Mouse (Mus musculus) kidney, postnatal 36 days (tissue): ENCODE data around the gene Dnajc15.
"Not testable (repeated sequence)": the region's sequence is repeated elsewhere in the genome, so short reads cannot be mapped to it uniquely, and the experiment has no call there.

Experiments used
- DNase-seq, 2 experiments: peaks; one replicate each; pipeline ENCODE4 v3.0.0; 2021 to 2022; ENCODE audit warnings: mixed read lengths in 2 of 2

The Dnajc15 gene

DNA sequence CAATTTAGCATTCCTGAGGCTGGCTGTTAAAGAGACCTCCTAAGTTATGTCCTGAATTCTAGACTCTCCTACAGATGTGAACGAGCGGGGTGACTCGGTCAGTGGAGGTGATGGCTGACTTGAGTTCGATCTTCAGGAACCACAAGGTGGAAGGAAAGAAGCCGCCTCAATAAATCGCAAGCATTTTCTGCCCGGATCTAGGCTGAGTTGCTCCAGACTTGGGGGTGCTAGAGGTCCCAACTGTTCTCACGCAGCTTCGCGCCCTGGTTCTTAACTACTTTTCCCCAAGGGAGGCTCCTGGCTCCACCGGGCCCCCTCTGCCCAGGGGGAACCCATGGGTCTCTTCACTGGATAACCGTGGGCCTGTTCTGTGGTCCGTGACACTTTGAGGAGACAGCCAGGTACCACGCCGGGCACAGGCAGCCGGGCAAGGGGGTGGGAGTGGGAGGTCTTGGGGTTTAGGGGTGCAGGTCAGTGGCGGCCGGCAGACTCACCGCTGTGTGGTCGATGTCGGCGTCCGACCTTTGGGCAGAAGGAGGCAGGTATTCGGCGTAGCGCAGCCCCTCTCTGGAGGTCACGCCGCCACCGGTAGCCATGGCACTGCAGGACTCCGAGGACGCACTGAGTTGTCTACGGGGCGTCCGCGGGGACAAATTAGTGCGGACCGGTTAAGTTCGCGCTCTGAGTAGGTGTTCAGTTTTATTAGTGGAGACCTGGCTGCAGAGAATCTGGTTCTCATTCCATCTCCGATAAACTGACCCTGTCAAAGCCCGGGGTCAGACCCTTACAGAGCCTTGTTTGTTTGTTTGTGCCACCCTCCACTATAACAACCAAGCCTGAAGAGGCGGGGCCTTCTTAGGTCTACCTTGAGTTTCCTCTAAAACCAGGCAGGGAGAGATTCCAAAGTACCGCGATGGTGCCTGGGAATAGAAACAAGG is at the start of gene Dnajc15:
TSS of gene Dnajc15 (minus strand) at position 822 of the 938 bp plus-strand sequence.
- DNase-seq = peak; percentile 90 to 95

DNA sequence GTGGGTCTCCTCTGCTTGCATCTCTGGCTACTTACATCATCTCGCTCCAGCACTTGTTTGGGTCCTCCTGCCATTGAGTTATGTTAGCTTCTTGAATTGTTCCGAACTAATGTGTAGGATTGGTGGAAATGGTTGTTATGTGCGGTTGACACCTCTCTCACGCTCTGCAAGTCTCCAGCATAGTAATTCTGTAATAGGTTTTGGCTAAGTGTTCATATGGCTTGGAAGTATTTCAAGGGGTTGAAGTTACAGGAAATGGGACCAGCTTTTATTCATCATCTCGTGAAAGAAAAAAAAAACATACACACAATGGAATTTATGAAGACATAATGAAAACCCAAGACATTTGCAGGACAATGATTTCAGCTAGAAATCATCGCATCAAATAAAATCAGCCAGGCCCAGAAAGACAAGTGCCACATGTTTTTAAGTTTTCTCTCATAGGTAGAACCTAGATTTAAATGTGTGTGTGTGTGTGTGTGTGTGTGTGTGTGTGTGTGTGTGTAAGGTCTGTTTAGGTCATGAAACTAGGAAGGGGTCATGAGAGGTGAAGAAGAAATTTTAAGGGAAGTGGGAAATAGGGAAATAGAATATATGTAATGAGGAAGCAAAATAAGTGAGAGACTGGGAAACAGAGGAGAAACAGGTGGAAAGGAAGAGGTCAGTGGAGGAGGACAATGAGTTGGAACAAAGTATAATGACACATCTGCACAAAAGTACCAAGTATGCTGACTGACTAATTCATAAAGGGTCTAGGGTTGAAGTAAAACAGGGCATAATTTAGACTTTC is 48.3 kb upstream of the Dnajc15 start:
- DNase-seq = no peak

DNA sequence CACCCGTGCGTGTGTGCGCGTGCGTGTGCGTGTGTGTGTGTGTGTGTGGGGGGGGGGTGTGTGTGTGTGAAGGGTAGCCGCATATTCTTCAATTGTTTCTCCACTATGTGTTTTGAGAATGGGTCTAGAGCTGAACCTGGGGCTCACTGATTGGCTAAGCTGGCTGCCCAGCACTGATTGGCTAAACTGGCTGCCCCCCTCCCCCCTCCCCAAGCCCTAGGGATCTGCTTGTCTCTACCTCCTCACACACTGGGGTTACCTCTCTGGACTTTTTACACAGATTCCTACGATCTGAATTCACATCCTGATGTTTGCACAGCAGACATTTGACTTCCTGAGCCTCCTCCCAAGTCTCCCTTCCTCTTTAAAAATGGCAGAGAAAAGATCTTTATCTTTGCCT is 46.7 kb upstream of the Dnajc15 start:
- DNase-seq = no peak

DNA sequence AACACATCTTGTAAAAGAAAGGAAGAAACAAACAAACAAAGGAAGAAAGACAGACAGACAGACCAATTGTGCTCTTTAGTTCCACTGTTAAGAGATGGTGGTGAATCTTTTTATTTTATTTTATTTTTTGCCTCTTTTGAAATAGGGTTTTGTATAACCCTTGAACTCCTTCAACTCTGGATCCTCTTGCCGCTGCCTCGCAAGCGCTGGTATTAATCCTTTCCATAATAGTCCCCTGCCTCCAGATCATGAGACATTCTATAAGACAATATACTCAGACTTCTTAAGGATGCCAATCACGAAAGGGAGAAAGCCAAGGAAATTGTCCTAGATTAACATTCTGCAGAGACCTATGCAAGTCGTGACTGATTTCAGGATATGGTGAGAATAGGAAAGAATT is 40.9 kb upstream of the Dnajc15 start:
- DNase-seq = no peak

DNA sequence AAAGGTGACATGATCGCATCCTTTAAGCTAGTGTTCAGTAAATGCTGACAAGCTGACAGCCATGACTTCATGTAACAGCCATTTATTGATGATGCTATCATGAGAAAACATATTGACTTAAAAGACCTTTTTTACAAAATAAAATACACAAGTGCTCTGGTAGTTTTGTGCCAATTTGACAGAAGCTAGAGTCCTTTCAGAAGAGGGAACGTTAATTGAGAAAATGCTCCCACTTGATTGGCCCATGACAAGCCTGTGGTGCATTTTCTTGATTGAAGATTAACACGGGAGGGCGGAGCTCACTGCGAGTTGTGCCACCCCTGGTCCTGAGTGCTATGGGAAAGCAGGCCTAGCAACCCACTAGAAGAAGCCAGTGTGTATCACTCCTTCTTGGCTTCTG is 31.7 kb upstream of the Dnajc15 start:
- DNase-seq = no peak

DNA sequence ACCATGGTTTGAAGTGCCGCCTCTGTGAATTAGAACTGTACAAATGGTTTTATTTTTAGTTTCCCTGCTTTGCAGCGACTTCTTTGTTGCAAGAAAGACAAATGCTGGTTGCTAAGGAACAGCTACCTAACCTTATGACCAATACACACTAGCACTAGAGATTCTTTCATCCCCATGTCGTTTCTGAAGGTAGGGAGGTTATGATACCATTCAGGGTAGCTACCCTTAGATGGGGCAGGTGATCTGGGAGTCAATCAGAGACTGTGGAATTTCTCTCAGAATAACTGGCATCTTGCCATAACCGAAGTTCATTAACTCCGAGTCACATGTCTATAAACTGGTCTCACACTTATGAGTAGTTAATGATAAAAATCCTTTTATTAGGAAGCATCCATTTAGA is 30.5 kb upstream of the Dnajc15 start:
- no peak for DNase-seq

DNA sequence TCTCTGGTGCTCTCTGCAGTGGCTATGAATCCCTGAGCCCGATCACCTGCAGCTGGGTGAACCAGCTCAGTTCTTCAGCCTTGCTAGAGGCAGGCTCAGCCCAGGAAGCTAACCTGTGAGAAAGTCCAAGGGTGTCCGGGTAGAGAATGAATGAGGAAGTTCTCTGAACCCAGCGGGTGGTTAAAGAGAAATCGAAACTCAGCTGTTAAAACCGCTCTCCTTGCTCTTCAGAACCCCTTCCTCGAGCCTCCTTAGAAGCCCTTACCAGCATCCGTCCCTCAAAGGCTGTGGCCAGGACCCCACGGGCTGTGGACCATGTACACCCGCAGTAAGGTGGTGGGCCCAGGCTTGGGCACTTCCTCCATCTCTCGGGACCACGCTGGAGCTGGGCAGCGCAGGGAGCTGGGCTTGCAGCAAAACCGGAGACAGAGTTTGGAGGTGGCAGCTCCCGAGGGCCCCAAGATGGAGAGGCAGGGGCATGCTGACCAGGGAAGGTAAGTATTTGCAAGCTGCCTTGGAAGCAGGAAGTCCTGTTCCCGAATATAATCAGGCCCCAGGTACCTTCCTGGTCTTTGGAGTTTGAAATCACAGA is 29.3 kb upstream of the Dnajc15 start, which contains the start of gene Epsti1:
TSS of gene Epsti1 (plus strand) at position 69 of the 592 bp plus-strand sequence.
- peak in 1 of 2 experiments; percentile 34 for DNase-seq

DNA sequence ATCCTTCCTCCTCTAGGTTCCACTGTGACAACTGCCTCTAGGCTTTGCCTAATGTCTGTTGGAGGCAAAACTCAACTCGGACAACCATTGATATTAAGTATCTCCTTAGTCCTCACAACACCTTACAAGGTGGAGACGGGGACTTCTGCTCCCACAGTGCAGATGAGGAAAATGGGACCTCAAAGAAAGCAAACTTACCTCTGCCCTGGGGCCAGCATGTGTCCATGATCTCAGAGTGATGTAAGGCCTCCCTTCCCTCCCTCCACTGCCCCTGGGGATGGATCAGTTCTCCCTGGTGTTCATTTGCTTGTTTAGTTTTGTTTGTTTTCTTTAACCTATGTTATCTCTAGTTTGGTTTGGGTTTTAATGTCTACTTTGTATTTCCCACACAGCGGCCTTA is 27.6 kb upstream of the Dnajc15 start:
- DNase-seq = no peak

DNA sequence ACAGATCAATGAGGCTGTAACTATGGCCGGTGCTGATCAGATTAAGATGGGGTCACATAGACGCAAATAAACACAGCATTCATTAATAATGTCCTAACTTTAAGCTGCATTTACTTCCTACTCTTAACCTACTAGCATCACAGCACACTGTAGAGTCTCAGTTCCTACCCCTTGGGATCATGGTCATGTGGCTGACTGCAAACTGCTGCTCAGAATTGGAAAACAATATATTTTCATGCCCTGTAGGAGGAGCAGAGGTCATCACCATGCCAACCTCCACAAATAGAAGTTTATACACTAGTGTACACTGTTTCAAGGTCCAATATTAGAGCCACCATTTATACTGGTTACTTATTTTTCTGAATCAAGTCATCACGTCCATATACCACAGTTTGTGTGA is 21.0 kb upstream of the Dnajc15 start:
- no peak for DNase-seq

DNA sequence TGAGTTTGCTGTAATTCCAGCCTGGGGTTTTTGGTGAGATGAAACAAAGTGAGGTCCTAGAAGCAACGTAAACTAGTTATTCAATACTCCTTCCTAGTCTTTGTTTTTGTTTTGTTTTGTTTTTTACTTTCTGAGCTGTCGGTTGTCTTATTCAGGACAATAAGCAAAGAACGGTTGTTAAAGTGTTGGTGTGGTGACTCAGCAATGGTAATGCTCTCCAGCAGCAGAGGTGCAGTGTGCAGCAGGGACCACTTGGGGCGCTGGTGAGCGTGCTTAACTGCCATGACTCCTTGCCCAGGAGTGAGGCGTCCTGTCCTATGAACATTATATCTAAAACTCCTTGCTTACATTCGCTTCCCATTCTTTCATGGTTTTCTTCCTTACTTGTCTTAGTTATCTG is 15.0 kb upstream of the Dnajc15 start:
- DNase-seq = no peak

DNA sequence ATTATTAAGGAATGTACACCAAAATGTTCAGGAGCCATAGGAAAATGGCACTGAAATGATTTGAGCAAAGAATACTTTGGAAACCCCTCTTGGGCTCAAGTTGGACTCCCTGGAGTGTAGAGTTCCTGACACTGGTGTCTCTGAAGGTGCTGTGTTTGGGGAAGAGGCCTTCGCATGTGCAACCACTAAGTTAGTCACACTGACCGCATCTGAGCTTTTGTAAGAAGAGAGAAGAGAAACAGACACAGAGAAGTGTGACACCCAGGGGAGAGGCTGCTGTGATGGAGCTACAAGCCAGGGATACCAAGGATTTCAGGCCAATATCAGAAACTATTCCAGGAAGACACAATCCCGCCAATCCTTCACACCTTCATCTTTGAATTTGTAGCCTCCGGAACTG is 12.0 kb upstream of the Dnajc15 start:
- no peak for DNase-seq

DNA sequence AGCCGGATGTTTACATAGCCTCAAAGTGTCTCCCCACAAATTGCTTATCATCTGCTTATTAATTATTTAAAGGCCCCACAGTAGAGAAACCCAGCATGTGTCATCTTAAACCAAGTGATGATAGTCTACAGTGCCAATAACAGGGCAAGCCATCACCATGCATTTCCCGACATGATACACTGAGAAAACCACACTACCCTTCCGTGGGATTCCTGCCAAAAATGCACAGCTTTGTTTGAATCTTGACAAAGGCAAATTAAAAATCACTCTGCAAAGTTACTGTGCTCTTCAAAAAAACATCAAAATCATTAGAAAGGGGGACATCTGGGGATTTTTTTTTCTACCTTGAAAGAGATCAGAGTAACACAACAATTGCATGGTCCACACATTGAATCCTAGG is 11.5 kb upstream of the Dnajc15 start:
- no peak for DNase-seq

DNA sequence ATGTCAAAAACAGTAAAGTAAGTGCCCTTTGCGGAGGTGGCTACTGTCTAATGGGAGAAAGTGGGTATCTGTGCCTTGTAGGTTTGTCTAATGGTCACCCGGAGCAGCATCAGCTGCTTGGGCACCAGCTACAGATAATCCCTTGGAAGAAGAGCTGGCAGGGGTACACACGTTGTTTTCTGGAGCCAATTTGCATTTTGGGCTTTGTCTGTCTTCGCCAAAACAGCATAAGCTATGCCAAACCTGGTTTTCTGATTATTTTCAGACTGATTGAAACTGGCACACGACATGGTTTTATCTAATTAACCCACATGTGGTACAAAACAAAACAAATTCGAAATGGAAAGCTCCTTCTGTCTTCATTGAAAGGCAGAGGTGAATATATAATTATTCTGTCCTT is 7.7 kb upstream of the Dnajc15 start:
- no peak for DNase-seq

DNA sequence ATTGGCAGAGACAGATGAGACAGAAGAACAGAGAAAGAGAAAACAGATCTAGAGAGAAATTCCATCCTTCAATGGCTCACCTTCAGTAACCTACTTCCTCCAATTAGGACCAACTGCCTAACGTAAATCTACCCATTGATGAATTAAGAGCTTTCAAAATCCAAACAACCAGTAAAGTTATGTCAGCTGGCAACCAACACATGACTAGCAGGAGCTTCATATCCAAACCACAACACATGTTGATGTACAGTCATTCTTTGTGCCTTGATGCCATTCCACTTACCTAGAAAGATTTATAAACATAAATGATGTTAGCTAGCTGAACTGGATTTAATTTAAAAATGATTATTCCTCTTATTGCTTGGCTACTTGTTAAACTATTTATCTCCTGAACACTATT is 7.1 kb upstream of the Dnajc15 start:
- no peak for DNase-seq

DNA sequence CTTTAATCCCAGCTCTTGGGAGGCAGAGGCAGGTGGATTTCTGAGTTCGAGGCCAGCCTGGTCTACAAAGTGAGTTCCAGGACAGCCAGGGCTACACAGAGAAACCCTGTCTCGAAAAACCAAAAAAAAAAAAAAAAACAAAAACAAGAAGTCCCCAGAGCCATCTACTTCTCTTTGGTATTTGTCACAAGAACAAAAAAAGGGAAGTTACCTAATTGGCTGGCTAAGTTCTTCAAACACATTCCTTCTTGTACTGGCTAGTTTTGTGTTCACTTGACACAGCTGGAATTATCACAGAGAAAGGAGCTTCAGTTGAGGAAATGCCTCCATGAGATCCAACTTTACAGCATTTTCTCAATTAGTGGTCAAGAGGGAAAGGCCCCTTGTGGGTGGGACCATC is 3.0 kb upstream of the Dnajc15 start:
- not testable (repeated sequence) for DNase-seq

DNA sequence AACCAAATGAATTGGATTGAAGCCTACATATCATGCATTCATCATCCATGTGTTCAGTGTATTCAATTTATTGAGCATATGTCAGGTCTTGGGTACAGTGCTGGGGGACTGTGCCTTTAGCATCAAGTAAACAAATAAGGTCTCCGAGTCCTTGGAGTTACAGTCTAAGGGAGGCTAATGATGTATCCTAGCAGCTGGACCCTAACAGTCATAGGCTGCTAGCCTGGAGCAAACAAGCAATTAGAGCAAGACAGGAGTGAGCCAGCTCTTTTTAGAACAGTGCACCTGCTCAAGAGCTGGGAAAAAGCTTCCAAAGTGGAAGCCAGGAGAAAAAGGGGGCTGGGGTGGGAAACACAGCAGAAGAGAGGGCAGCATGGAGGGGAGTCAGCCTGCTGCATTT is 1.3 kb upstream of the Dnajc15 start:
- no peak for DNase-seq

DNA sequence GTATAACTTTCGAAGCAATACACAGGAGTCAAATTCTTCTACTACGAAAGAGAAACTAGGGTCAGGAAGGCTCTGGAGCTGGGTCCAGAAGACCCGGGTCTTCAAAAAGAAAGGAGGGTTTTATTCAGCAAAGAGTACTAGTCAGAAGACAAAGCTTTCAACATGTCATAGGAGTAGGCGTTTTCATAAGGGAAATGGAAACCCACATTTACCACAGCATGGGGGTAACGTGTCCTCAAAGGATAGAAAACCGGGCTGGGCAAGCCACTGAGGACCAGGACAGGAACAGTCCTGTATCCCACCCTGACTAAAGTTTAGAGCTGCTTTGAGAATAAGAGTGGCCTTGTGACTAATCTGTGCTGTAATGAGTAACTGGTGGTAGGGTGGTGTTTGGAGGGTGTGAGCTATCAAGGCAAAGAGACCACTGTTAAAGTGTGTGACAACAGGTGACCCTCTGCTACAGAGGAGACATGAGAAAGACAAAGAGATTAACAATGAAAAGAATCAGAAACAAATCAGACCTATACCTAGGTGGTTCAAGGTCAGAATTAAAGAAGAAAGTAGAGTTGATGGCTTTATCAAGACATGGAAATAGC is 3.4 kb downstream of the Dnajc15 start:
- DNase-seq = no peak

DNA sequence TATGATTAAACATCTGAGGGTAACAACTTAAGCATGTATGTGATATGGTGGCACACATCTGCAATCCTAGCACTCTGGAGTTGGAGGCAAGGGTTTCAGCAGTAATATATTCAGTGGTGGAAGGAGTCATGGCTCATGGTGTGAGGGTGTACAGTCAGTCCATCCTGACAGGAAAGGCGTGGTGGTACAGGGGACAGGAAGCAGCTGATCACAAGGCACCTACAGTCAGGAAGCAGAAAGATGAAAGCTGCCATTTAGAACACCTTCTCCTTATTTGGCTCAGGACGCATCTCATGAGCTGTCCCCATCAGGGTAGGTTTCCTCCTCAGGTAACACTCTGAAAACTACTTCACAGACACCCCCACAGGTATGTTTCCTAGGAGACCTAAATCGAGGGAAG is 4.0 kb downstream of the Dnajc15 start:
- no peak for DNase-seq

DNA sequence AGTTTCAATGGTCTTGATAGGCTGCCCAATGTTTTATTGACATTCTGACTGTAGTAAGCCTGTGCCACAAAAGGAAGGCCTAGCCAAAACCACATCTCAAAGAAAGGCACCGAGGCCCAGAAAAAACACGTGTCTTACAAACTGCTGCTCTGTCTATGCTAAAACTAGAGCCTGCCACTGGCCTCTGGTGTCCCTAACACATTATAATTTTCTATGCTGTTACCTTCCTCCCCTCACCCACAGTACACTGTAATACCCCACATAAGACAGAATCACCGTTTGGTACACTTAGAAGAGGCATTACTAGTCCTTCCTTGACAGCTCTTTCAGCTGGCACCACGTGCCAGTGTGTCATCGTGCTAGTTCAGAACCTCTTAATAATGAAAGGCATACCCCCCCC is 7.3 kb downstream of the Dnajc15 start:
- no peak for DNase-seq

DNA sequence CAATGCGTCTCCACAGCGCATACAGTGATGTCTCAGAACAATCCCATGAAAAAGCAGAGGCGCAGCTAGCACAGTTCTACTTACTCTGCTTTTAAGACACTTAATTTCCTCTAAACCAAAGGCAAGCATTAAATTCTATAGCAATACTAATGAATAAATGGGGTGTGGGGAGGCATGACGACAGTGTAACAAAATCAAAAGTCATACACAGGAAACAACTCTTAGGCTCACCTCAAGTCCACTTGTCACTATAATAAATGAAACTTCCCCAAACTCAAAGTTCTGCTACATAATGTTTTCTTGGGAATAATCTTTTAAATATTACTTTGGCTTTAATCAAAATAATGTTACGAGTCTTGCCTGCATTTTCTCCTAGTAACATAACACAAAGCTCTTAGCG is 10.4 kb downstream of the Dnajc15 start:
- no peak for DNase-seq

DNA sequence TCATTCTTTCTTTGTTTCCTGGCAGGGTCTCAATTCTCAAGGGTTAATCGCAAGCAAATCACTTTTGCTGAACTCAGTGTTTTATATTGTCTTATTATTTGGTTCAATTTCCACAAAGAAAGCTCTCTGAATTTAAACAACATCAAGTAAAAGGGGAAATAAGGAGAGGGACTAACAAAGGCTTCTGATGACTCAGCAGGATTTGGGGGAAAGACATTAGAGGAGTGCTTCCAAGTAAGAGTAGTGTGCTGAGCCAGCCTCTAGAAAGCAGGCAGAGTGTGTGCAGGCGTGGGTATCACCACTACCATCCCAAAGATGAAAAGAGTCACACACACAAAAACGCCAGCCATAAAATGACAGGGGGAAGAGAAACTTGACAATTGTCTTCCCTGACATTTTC is 10.9 kb downstream of the Dnajc15 start:
- DNase-seq = no peak

DNA sequence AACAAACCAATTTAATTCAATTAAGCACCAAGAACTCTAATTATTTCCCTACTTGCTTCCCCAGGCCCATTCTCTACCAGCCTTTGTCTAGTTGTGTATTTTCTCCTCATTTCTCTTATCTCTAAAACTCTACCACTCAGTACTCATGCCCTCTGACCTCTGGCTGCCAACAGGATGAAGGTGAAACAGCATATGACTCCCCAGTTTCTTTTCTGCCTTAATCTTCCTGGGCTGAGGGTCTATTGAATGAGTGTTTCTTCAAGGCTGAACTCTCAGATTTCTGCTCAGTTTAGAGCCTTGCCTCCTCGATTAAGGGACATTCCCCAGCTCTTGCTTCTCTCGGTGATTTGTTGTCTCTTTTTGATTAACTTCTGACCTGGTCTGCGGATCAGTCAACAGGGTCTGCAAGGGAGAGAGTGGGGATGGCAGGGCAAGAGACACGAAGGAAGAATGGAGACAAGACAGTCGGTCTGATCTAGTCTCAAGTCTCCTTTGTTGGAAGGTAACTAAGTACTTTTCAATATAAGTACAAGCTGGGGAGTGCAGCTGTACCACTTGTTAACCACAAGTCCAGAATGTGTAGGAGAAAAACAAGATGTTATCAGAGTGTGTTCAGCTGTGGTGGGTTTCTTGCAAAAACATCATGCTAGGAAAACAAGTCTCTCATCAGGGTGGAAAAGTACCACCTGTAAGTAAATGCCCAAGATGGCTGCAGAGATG is 13.9 kb downstream of the Dnajc15 start:
- no peak for DNase-seq
